Mouse (Mus musculus) heart, embryonic 10.5 days (tissue): Measurements from ENCODE around the gene Shroom2. TPM values are rescaled to one million over a fixed set of nuclear protein-coding genes. Genes with fewer than 3 reads are reported as not detected.
"Not testable (repeated sequence)": the region's sequence is repeated elsewhere in the genome, so short reads cannot be mapped to it uniquely, and the experiment has no call there.

ENCODE experiments used
- DNase-seq: peaks from one replicate; pipeline ENCODE4 v3.0.0-alpha.2; 2017; ENCODE audit warnings: low spot score
- H3K27ac ChIP-seq: fragments of 300-500 bp; sonication (generic); 2 replicates; pipeline ENCODE4 v1.5.1; 2016; ENCODE audit warnings: mild to moderate bottlenecking
- H3K27me3 ChIP-seq: fragments of 300-500 bp; sonication (generic); 2 replicates; pipeline ENCODE4 v1.6.1; 2016; ENCODE audit warnings: mild to moderate bottlenecking; ENCODE audit not compliant: poor library complexity, insufficient read depth, severe bottlenecking
- H3K36me3 ChIP-seq: fragments of 300-500 bp; sonication (generic); 2 replicates; pipeline ENCODE4 v1.6.1; 2016; ENCODE audit warnings: mild to moderate bottlenecking, moderate library complexity
- H3K4me1 ChIP-seq: fragments of 300-500 bp; sonication (generic); 2 replicates; pipeline ENCODE4 v1.6.1; 2016; ENCODE audit warnings: mild to moderate bottlenecking
- H3K4me3 ChIP-seq: fragments of 300-500 bp; sonication (generic); 2 replicates; pipeline ENCODE4 v1.5.1; 2016; ENCODE audit warnings: mild to moderate bottlenecking, moderate library complexity
- H3K9me3 ChIP-seq: fragments of 300-500 bp; sonication (generic); 2 replicates; pipeline ENCODE4 v1.6.1; 2016; ENCODE audit warnings: mild to moderate bottlenecking, moderate library complexity
- WGBS: fragments of 180-500 bp; shearing (Covaris S2); methylation state at CpG from one replicate; pipeline ENCODE4 v1.1.7; 2016; 5-methylcytosine and 5-hydroxymethylcytosine counted together
- polyA plus RNA-seq: library from polyadenylated mRNA; unstranded; fragments of >200 nt; fragmentation: Nextera tagmentation; extraction: Ambion mirVana; gene quantifications from 2 replicates; pipeline ENCODE4 v1.2.1, GENCODE M21; 2016

Gene Shroom2
- polyA plus RNA-seq, 1 experiment from 2014 or later, result 7.0 TPM

GRCm38 (mm10) chrX:152745925-152746324, 23.3 kb downstream of the Shroom2 start:
- Histone ChIP-seq H3K9me3 (no peaks in the 10 kb centered on the region), H3K4me1 (0 out of 2 replicates have a peak, but pooled peaks cover 3% of the 10 kb centered on the region), H3K4me3 (no peak overlapping the region), H3K36me3 (no peaks in the 10 kb centered on the region), H3K27me3 (peaks cover 12% of the 10 kb centered on the region; the same call in 1 of the 2 replicates), H3K27ac (no peak overlapping the region)
- DNase-seq, result no peak
- WGBS, result 90% methylated on average over 2 of the region's 2 CpGs

GRCm38 (mm10) chrX:152743642-152744041, 25.6 kb downstream of the Shroom2 start:
- Histone ChIP-seq H3K9me3 (no peaks in the 10 kb centered on the region), H3K4me1 (0 out of 2 replicates have a peak, but pooled peaks cover 7% of the 10 kb centered on the region), H3K27ac (no peak overlapping the region), H3K27me3 (peaks cover 15% of the 10 kb centered on the region; the same call in 1 of the 2 replicates), H3K36me3 (no peaks in the 10 kb centered on the region), H3K4me3 (no peak overlapping the region)
- no peak for DNase-seq

GRCm38 (mm10) chrX:152738759-152739368, 30.4 kb downstream of the Shroom2 start:
- H3K9me3 ChIP-seq, result no peaks in the 10 kb centered on the region
- peaks cover 15% of the 10 kb centered on the region; the same call in 1 of the 2 replicates for H3K27me3 ChIP-seq
- peaks cover 11% of the 10 kb centered on the region; the same call in 1 of the 2 replicates for H3K4me1 ChIP-seq
- no peak overlapping the region for H3K27ac ChIP-seq
- no peak for DNase-seq
- WGBS, result 71% methylated on average over 4 of the region's 4 CpGs
- H3K36me3 ChIP-seq, result no peaks in the 10 kb centered on the region
- H3K4me3 ChIP-seq, result no peak overlapping the region

GRCm38 (mm10) chrX:152738191-152738590, 31.1 kb downstream of the Shroom2 start:
- 54% methylated on average over 2 of the region's 2 CpGs for WGBS
- Histone ChIP-seq H3K36me3 (no peaks in the 10 kb centered on the region), H3K27ac (no peak overlapping the region), H3K27me3 (peaks cover 14% of the 10 kb centered on the region; the same call in 1 of the 2 replicates), H3K9me3 (no peaks in the 10 kb centered on the region), H3K4me1 (peaks cover 11% of the 10 kb centered on the region; the same call in 1 of the 2 replicates), H3K4me3 (no peak overlapping the region)
- no peak for DNase-seq

- H3K4me3 ChIP-seq, result no peak overlapping the region
- H3K27ac ChIP-seq, result no peak overlapping the region
- DNase-seq, result no peak
- no peaks in the 10 kb centered on the region; the same call in 1 of the 2 replicates for H3K27me3 ChIP-seq
- no peaks in the 10 kb centered on the region for H3K36me3 ChIP-seq
- no peaks in the 10 kb centered on the region for H3K9me3 ChIP-seq
- peaks cover 5% of the 10 kb centered on the region; the same call in 1 of the 2 replicates for H3K4me1 ChIP-seq
Observed at GRCm38 (mm10) chrX:152735283-152735682, 34.0 kb downstream of the Shroom2 start.

GRCm38 (mm10) chrX:152716693-152717092, 52.6 kb downstream of the Shroom2 start:
- no peak overlapping the region for H3K4me3 ChIP-seq
- H3K4me1 ChIP-seq, result no peaks in the 10 kb centered on the region
- no peak for DNase-seq
- H3K36me3 ChIP-seq, result no peaks in the 10 kb centered on the region
- H3K9me3 ChIP-seq, result no peaks in the 10 kb centered on the region
- H3K27me3 ChIP-seq, result no peaks in the 10 kb centered on the region
- no peak overlapping the region for H3K27ac ChIP-seq

- not testable (repeated sequence) for H3K36me3 ChIP-seq, H3K4me3 ChIP-seq, DNase-seq, H3K9me3 ChIP-seq, H3K4me1 ChIP-seq, H3K27me3 ChIP-seq, H3K27ac ChIP-seq
- 62% methylated on average over 2 of the region's 2 CpGs for WGBS
Observed at GRCm38 (mm10) chrX:152710715-152711114, 58.5 kb downstream of the Shroom2 start.

GRCm38 (mm10) chrX:152708359-152708758, 60.9 kb downstream of the Shroom2 start:
- DNase-seq, result no peak
- H3K36me3 ChIP-seq, result no peaks in the 10 kb centered on the region
- no peak overlapping the region for H3K4me3 ChIP-seq
- peaks cover 4% of the 10 kb centered on the region; the same call in 1 of the 2 replicates for H3K27me3 ChIP-seq
- 43% methylated on average over 4 of the region's 4 CpGs for WGBS
- no peaks in the 10 kb centered on the region for H3K4me1 ChIP-seq
- H3K9me3 ChIP-seq, result no peaks in the 10 kb centered on the region
- H3K27ac ChIP-seq, result no peak overlapping the region

GRCm38 (mm10) chrX:152705397-152705796, 63.9 kb downstream of the Shroom2 start:
- 14% methylated on average over 3 of the region's 3 CpGs for WGBS

GRCm38 (mm10) chrX:152703624-152704023, 65.6 kb downstream of the Shroom2 start:
- Histone ChIP-seq H3K9me3 (no peaks in the 10 kb centered on the region), H3K27me3 (peaks cover 4% of the 10 kb centered on the region; the same call in 1 of the 2 replicates), H3K4me3 (no peak overlapping the region), H3K4me1 (no peaks in the 10 kb centered on the region), H3K36me3 (no peaks in the 10 kb centered on the region), H3K27ac (no peak overlapping the region)
- no peak for DNase-seq
- 43% methylated on average over 1 of the region's 1 CpGs for WGBS

More at GRCm38 (mm10) chrX:152705397-152705796, 63.9 kb downstream of the Shroom2 start:
- Histone ChIP-seq H3K9me3 (no peaks in the 10 kb centered on the region), H3K27ac (no peak overlapping the region), H3K4me3 (no peak overlapping the region), H3K4me1 (no peaks in the 10 kb centered on the region), H3K27me3 (peaks cover 4% of the 10 kb centered on the region; the same call in 1 of the 2 replicates), H3K36me3 (no peaks in the 10 kb centered on the region)
- no peak for DNase-seq

GRCm38 (mm10) chrX:152701679-152702078, 67.6 kb downstream of the Shroom2 start:
- Histone ChIP-seq H3K27me3 (0 out of 2 replicates have a peak, but pooled peaks cover 4% of the 10 kb centered on the region), H3K4me3 (no peak overlapping the region)
- 63% methylated on average over 3 of the region's 3 CpGs for WGBS

GRCm38 (mm10) chrX:152690788-152691291, 78.4 kb downstream of the Shroom2 start:
- no peak overlapping the region for H3K27ac ChIP-seq
- H3K27me3 ChIP-seq, result peaks cover 4% of the 10 kb centered on the region; the same call in 1 of the 2 replicates
- H3K9me3 ChIP-seq, result no peaks in the 10 kb centered on the region
- 61% methylated on average over 2 of the region's 2 CpGs for WGBS
- no peaks in the 10 kb centered on the region for H3K4me1 ChIP-seq
- no peaks in the 10 kb centered on the region for H3K36me3 ChIP-seq
- DNase-seq, result no peak
- H3K4me3 ChIP-seq, result no peak overlapping the region

More at GRCm38 (mm10) chrX:152701679-152702078, 67.6 kb downstream of the Shroom2 start:
- H3K27ac ChIP-seq, result no peak overlapping the region
- no peaks in the 10 kb centered on the region for H3K36me3 ChIP-seq
- H3K4me1 ChIP-seq, result no peaks in the 10 kb centered on the region
- H3K9me3 ChIP-seq, result no peaks in the 10 kb centered on the region
- no peak for DNase-seq

- Histone ChIP-seq H3K27ac (no peak overlapping the region), H3K27me3 (no peaks in the 10 kb centered on the region; the same call in 1 of the 2 replicates)
Observed at GRCm38 (mm10) chrX:152679190-152679814, 90.0 kb downstream of the Shroom2 start.

More at GRCm38 (mm10) chrX:152679190-152679814, 90.0 kb downstream of the Shroom2 start:
- no peaks in the 10 kb centered on the region for H3K36me3 ChIP-seq
- no peaks in the 10 kb centered on the region for H3K9me3 ChIP-seq
- WGBS, result 63% methylated on average over 2 of the region's 2 CpGs
- no peak for DNase-seq
- 0 out of 2 replicates have a peak, but pooled peaks cover 3% of the 10 kb centered on the region for H3K4me1 ChIP-seq
- no peak overlapping the region for H3K4me3 ChIP-seq
